Mouse (Mus musculus) frontal cortex, adult (tissue): ENCODE data around the gene Zfp672.

Experiments used
- ATAC-seq: cut with Nextera tagmentation; 2 replicates; pipeline ENCODE4 v1.9.2; 2017; ENCODE audit warnings: mild to moderate bottlenecking, moderate library complexity, mixed read lengths; ENCODE audit not compliant: low TSS enrichment

Zfp672 gene

DNA sequence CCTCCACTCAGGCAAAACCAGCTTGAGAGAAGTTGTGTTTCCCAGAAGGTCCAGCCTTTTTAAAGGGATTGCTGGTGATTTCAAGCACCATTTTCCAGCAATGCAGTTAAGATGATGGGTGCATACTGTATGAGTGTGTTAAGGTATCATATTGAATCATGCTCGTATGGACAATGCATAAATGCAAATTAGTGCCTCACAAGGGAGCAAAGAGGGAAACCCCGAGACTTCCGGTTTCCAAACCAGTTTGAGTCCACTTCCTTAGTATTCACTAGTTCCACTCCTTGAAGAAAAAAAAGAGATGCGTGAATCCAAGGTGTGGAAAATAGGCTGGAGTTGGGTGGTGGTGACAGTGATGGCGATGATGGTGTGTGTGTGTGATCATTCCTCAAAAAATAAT lies 47.6 kb downstream of the Zfp672 start:
- ATAC-seq, result no peak

DNA sequence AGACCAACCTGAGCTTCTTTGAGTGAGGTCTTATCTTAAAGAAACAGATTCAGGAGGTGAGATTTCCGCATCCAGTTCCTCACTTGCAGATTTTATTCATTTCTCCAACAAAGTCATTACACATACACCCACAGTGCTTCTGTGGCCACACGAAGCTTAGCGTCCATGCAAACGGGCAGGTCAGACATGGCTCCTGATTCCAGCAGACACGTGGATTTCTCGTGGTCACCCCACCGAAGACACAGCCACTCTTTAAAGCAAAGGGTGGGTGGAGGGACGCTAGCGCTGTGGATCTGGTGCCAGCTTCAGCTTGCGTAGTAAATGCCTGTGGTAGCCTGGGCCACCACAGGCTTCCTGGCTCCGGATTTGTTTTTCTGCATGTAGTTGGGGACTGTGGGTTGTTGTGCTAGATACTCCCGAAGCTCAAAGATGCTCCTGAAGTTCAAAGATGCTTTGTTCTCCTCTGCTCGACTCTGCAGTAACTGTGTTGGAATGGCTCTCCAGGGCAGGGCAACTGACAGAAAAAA lies 48.1 kb downstream of the Zfp672 start:
- ATAC-seq, result no peak

DNA sequence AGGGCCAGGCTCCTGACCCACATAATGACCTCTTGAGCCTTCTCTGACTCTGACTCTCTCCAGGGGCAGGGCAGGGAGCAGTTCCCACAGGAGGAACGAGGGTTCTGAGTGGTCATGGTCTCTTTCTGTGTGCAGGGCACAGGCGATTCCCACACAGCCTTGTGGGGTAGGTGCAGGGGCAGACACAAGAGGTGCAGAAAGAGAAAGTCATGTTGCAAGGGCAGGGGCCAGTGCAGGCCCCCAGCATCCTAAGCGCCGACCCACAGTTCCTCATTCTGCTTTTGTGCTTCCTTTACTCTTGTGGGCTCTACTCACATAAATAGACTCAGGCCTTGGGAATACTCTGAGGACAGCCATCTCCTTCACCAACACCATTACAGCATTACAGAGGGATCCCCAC lies 54.4 kb downstream of the Zfp672 start:
- ATAC-seq, result no peak

DNA sequence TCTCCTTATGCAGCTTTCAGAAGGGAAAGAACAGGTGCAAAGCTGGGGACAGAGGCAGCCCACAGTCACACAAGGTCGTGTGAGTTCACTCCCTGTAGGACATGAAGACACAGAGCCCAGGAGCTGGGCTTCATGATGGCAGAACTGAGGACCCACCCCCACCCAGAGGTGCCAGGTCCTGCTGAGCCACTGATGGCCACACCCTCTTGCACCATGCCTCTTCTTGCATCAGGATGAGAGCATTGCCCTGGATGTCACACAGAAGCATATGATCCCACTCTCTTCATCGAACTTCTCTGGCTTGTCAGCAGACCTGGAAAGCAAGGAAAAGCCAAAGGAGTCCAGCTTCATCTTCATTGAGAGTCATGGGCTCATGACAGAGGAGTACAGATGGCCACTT lies 55.6 kb downstream of the Zfp672 start, which contains the start of gene 4930438A08Rik:
Gene 4930438A08Rik (plus strand): TSS at position 228 of the 400 bp plus-strand sequence.
- ATAC-seq, result no peak

DNA sequence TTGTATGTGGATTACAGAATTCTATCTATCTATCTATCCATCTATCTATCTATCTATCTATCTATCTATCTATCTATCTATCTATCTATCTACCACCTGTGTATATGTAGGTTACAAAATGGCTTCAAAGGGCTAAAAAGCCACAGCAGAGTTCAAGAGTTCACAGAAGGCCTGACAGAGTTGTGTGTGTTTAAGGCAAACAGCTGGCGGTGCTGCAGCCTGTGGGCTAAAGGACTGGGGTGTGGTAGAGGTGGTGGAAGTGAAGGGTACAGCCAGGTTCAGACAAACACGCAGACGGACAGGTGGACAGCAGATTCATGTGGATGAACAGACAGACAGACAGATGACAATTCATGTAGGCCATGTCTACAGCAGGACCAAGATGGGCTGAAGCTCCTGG lies 61.9 kb downstream of the Zfp672 start:
- no peak for ATAC-seq
